ENCODE assay signal across 28 mouse cellular contexts in the genomic region with DNA sequence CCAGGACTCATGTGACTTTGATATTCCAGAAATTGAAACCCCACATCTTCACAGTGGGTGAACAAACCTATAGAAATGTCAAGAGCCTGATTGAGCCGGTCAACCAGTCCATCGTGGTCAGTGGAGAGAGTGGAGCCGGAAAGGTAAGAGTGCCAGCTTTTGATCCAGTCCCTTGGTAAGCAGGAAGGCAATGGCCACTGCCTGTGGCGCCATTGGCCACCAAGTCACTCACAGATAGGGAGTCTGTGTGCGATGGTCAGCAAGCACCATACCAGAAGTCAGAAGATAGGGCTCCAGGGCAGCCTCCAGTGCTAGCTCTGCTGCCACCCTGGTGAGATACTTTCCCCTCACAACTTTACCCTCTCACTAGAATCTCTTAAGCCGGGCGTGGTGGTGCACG.
"Had no signal": no experiment of that assay in that cellular context is flagged by ENCODE, and none has a peak within 500 bp of the region (broad histone marks: within the 10 kb centered on the region; RNA-seq: fewer than 3 reads in every experiment).

No protein-coding gene starts in this region.

- DNase-seq: cerebellum, adult 18-20 months; cerebellum, adult 2 months; cerebellum, adult 8-10 months; cerebellum, adult 9-10 months; cerebellum, adult 9-11 months; cerebellum, postnatal 10 days; cerebellum, postnatal 14 days; cerebellum, postnatal 25 days; cerebellum, postnatal 36 days; embryo, embryonic 11 days; forebrain, postnatal 0 days; gastrocnemius, adult 2 months; gastrocnemius, postnatal 10 days; gastrocnemius, postnatal 14 days; gastrocnemius, postnatal 25 days; gastrocnemius, postnatal 36 days; heart, adult 18-20 months had no signal

- H3K27me3 ChIP-seq: embryonic facial prominence, embryonic 12.5 days; embryonic facial prominence, embryonic 13.5 days; embryonic facial prominence, embryonic 15.5 days; forebrain, embryonic 12.5 days; forebrain, embryonic 13.5 days; forebrain, embryonic 15.5 days had no signal

- H3K4me3 ChIP-seq: embryonic facial prominence, embryonic 10.5 days; embryonic facial prominence, embryonic 12.5 days; embryonic facial prominence, embryonic 13.5 days; embryonic facial prominence, embryonic 15.5 days; erythroblast, embryonic 14.5 days; forebrain, embryonic 10.5 days; forebrain, embryonic 12.5 days; forebrain, embryonic 13.5 days; forebrain, embryonic 15.5 days; gastrocnemius, adult 2 months had no signal

- H3K27ac ChIP-seq: embryonic facial prominence, embryonic 10.5 days; embryonic facial prominence, embryonic 12.5 days; embryonic facial prominence, embryonic 13.5 days; embryonic facial prominence, embryonic 15.5 days; forebrain, embryonic 10.5 days; forebrain, embryonic 12.5 days; forebrain, embryonic 13.5 days; forebrain, embryonic 15.5 days; gastrocnemius, adult 2 months had no signal

- ATAC-seq: forebrain, embryonic 13.5 days; forebrain, embryonic 14.5 days; forebrain, embryonic 15.5 days; forebrain, embryonic 16.5 days; forebrain, postnatal 0 days had no signal

- H3K4me2 ChIP-seq: embryonic facial prominence, embryonic 12.5 days; embryonic facial prominence, embryonic 13.5 days; embryonic facial prominence, embryonic 15.5 days; forebrain, embryonic 12.5 days; forebrain, embryonic 13.5 days; forebrain, embryonic 15.5 days had no signal

- H3K9me3 ChIP-seq: embryonic facial prominence, embryonic 10.5 days; embryonic facial prominence, embryonic 12.5 days; embryonic facial prominence, embryonic 13.5 days; embryonic facial prominence, embryonic 15.5 days; forebrain, embryonic 10.5 days; forebrain, embryonic 12.5 days; forebrain, embryonic 13.5 days; forebrain, embryonic 15.5 days had no signal

- H3K4me1 ChIP-seq: embryonic facial prominence, embryonic 10.5 days; embryonic facial prominence, embryonic 12.5 days; embryonic facial prominence, embryonic 13.5 days; embryonic facial prominence, embryonic 15.5 days; forebrain, embryonic 10.5 days; forebrain, embryonic 12.5 days; forebrain, embryonic 13.5 days; forebrain, embryonic 15.5 days had no signal

- H3K9ac ChIP-seq: embryonic facial prominence, embryonic 12.5 days; embryonic facial prominence, embryonic 13.5 days; embryonic facial prominence, embryonic 15.5 days; forebrain, embryonic 12.5 days; forebrain, embryonic 13.5 days; forebrain, embryonic 15.5 days; forebrain, postnatal 0 days had no signal
